Mouse (Mus musculus): ENCODE measurements around the gene Als2cr12.
A peak's percentile ranks its signal among the peaks of the same experiment; 100 is the strongest.
"Not testable (repeated sequence)": the region's sequence is repeated elsewhere in the genome, so short reads cannot be mapped to it uniquely, and the experiment has no call there.

Gene Als2cr12

DNA sequence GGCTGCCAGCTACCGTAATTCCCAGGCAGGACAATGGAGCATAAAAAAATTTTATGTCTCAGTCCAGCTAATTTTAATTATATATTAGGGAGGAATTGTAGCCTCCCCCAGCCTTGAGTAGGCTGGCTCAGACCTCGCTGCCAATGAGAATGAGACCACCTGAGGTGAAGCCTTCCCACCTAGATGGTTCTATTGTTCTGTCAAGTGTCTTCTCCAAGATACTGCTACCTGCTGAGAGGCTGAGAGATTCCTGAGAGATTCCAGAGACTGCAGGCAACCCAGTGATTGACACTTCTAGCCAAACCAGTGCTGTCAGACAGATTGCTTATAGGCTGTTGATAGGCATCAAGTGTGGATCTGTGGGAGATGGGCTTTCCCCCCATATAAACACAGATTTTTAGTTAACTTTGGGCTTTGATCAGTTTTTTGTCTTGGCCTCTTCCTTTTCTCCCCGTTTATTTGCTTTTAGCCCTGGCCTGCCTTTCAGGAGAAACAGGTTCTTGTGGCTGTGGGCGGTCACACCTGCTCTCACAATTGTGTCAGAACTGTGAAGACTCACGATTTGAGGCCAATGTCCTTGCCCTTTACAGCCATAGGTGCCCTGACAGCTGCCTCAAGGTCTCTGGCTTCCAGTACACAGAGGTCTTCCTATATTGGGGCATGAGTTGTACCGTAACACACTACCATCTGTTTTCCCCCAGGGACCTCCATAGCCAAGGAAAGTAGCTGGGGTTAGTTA is 5.6 kb downstream of the Als2cr12 start:
- DNase-seq (ENCODE audit: low spot score) = no peak

DNA sequence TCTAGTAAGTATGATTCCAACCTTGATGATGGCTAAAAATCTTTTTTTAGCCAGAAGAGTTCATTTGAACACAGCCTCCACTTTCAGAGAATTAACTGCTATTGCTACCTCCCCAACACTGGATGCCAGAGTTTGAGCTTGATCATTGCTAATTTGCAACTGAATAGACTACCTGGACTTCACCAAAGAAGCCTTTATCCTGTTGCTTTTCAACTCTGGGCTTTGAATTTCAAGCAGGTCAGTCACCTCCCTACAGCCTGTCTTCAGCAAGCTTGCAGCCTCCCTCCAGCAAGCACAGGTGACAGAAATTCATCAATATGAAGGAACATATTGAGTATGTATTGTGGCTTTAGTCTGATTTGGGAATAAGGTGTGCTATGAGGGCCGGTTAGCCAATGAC is 6.4 kb downstream of the Als2cr12 start:
- no peak for DNase-seq (ENCODE audit: low spot score)

DNA sequence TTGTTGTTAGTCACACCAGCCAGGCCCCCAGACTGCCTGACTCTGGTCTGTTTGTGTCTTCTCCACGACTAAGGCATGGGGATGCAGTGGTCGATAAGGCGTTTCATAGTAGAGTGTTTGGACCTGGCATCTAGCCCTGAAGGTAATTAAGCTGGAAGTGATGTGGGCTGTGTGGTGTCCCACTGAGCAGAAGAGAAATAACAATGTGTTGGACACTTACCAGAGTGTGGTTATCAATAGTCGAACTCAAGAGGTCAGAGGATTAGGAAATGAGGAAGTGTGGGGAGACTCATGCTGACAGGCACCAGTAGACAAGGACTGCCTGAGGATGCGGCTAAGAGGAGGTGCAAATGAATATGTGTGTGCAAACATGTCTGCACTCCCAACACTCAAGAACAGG is 17.4 kb downstream of the Als2cr12 start:
- not testable (repeated sequence) for DNase-seq (ENCODE audit: low spot score)

DNA sequence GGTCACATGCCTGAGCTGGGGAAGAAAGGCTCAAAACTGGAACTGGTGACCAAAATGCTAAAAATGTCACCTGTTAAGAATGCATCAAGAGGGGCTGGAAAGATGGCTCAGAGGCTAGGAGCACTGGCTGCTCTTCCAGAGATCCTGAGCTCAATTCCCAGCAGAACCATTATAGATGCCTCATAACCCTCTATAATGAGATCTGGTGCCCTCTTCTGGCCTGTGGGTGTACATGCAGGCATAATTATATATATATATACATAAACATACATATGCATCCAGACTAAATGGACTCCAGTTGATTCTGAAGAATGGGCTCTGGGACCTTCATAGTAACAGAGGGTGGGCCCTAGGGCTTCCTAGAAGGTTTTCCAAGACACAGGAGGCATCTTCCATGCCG is 18.2 kb downstream of the Als2cr12 start:
- no peak for DNase-seq (ENCODE audit: low spot score)

DNA sequence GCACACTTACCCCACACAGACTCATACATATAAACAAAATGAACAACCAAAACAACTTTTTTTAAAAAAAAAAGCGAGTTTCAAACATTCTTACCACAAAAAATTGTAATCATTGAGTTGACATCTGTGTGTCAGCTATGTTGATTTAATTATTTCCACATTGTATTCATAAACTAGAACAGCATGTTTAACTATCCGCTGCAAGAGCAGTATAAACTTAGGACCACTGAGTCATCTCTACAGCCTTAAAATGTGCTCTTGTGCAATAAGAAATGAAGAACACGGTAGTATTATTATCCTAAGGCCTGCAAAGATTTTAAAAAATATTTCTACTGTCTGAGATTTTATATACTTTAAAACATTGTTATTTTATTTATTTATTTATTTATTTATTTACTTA is 20.8 kb downstream of the Als2cr12 start:
- DNase-seq (ENCODE audit: low spot score) = no peak

DNA sequence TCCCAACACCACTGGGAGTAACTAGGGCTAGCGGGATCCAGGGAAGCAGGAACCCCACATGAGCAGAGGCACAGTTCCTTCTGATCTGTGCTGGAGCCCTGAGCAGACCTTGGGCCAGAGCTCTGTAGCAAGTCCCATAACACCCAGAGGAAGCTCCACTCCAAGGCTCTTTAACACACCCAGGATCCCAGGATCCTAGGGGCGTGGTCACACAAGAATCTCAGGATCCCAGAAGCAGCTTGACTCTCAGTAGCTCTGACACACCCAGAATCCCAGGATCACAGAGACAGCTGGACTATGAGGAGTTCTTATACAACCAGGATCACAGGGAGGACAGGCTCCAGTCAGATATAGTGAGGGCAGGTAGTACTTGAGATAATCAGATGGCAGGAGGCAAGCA is 23.7 kb downstream of the Als2cr12 start:
- DNase-seq (ENCODE audit: low spot score) = no peak

DNA sequence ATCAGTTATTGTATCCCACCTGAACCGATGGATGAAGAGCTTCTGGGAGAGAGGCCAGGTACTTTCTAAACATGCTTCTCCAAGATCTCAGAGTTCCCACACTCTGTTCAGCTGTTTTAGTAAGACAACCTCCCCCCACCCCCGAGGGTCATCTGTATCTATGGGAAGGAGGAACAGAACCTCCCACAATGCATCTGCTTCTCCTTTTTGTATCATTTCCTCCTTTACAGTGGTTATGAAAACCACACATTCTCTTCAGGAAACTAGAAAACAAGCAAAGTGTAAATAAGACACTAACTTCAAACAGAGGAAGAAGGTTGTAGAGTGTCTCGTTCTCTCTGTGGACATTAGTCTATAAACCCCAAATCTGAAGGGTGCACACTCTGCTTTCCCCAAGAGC is 26.2 kb downstream of the Als2cr12 start:
- DNase-seq (ENCODE audit: low spot score) = not testable (repeated sequence)

DNA sequence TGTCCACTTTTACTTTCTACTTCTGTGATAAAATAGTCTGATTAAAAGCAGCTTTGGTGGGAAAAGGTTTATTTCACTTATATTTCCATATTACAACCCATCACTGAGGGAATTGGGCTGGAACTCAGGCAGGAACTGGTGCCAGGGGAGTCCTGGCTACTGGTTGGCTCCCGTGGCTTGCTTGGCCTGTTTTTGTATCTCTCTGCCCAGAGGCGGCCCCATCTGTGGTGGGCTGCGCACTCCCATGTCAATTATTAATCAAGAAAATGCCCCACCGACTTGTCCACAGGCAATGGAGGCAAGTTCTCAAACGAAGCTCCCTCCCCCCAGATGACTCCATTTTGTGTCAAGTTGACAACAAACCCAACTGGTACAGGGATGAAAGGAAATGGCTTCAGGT is 27.6 kb downstream of the Als2cr12 start:
- no peak for DNase-seq (ENCODE audit: low spot score)

DNA sequence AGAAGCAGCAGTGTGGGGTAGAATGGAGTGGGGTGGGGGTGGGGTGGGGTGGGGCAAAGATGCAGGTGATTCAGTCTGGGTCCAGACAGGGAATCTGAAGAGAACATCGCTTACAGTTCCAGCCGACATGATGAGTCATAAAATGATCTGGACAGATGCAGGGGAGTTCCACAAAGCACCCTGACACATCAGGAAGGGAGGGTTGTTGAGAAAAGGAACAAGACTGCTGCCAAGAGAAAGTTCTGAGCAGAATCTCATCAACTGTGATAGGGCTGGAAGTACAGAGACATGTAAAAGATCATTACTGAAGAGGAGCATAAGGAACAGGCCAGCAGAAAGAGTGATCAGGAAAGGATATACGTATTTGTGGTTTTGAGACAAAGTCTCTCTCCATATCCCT is 32.4 kb downstream of the Als2cr12 start:
- DNase-seq (ENCODE audit: low spot score) = not testable (repeated sequence)

DNA sequence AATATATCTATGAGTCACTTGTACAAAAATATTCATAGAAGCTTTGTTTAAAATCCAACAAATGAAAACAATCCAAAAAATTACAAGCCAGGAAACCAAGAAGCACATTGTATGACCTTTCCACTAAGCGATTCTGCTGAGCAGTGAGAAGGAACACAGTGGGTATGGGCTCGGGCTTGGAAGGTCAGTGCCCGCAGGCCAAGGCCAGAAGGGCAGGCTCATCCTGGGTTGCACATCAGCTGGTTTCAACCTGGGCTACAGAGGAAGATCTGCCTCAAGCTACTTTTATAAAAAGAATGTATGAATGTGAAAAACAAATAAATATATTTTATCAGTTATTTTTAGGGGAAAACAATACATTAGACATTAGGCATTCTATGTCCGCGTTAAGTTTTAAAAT is 33.1 kb downstream of the Als2cr12 start:
- not testable (repeated sequence) for DNase-seq (ENCODE audit: low spot score)

DNA sequence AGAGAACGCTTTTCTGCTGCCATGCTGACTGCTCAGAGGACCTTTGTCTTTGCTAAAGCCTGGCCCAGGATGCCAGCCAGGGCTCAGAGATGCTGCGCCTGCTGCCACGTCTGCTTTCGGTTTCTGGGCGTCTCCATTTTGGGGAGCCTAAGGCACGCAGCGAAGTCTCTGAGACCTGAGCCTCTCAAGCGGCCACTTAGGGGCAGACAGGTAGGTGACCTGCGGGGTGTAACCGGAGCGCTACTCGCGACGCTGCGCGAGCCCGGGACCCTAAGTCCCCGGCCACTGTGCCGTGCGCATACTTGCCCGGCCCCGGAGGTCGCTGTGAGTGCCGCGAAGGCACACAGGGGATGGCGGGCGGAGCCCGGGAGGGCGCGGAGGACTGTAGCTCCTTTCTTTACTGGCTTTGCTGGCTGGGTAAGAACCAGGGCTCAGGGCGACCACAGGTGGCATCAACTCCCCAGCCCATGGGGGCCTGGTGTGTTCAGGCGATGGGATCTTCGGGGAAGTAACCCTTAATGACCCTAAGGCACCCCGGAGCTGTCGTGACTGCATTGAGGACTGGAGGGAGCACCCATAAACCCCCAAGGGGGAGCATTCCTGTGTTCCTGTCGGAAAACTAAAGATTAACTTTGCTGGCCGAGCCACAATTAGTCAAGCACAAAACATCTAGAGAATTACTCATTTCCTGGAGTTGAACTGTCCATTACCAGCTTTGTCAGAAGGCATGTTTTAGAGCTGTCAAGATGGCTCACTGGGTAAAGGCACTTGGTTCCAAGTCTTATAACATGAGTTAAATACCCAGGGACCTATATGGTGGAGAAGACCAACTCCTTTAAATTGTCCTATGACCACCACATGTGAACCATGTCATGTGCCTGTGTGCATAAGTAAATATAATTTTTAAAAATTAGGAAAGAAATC is 43.0 kb downstream of the Als2cr12 start:
- peak; percentile 39 for DNase-seq (ENCODE audit: low spot score)

DNA sequence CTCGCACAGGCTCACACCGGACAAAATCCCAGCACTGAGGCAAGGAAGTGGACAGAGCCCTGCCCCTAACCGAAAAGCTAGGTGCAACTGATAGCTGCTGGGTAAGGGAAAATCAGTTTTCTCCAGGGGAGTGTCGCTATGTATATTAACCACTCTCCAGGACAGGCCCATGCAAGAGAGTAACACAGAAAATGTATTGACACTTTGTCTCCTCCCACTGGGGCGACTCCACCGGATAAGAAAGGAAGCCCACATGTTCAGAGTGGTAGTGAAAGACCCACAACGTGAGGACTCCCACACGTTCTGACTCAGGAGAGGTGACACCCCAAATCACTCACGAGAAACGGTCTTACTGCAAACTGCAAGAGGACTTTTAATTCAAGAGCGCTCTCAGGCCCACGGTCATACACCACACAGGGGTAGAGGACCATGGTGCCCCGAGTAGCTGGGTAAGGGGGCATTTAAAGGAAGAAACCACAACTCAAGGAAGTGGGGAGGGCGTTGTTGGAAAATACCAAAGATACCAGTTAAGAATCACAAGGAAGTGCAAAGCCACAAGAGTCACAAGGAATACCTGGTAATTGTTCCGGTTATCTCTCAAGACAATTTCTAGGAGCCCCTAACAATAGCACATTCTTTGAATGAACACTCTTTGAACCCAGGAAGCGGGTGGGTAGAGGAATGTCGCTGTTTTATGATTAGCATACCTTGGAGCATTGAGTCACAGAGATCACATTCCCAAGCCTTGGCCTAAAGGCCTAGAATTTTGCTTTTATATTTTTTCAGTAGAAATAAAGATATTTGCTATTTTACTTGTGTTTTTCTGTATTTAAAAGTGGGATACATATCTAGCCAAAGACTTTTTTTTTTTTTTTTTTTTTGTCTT is 44.0 kb downstream of the Als2cr12 start:
- not testable (repeated sequence) for DNase-seq (ENCODE audit: low spot score)

DNA sequence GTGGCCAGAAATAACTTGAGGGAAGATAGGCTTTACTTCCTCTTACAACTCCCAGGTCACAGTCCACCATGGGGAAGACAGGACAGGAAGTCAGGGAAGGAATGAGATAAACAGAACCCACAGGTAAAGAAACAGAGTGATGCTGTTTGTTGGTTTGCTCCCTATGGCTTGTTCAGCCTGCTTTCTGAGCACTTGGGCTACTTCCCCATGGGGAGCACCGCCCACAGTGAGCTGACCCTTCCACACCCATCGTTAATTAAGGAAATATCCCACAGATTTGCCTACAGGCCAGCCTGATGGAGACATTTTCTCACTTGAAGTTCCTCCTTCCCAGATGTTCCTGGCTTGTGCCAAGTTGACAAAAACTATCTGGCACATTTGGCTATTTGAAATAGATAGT is 66.9 kb downstream of the Als2cr12 start:
- DNase-seq (ENCODE audit: low spot score) = not testable (repeated sequence)

DNA sequence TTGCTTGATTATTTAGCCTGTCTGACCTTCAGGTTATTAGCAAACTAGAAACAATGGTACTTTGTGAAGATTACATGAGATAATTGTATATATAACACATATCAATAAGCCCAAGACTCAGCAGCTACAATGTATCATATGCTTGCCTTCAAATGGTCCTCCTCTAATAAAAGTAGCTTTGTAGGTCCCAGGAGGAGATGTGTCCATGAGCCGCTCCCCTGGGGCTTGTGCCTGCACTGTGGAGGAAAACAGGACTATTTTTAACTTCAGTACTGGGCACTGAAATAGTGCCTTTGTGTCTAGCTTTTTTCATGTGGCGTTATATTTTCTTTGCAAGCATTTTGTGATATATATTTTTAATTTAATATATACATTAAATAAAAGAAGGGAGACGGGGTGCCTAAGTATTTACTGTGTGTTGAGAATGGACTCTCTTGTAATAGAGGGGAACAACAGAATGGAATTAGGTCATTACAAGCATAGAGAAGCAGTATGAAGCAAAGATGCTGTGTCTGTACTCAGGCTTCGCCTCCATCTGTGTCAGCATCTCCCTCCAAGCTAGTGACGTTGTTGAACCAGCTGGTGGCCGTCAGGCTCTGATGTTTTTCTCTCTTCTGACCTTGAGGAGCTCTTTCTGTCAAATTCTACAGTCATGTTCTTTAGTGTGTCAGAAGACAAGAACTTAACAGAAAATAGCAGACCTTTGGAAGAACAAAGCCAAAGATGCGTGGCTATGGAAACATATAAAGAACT is 73.6 kb downstream of the Als2cr12 start:
- peak; percentile 28 for DNase-seq (ENCODE audit: low spot score)

DNA sequence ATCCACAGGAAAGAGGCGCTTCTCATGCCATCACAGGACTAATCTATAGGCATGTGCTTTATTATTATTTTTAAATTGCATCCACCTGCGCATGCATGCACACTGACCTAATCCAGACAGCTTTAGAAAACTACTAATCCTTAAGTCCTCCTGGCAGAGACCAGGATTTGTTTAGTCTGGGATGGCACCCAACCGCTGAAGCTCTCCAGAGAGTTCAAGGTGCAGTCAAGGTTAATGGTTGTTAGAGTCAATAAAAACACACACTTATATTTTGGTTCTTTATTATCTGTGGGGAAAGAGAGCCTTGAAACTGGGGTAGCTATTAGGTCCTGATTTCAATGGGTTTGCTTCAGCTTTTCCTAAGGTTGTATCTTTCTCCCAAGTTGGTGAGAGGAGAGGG is 74.5 kb downstream of the Als2cr12 start:
- peak; percentile 49 for DNase-seq (ENCODE audit: low spot score)

DNA sequence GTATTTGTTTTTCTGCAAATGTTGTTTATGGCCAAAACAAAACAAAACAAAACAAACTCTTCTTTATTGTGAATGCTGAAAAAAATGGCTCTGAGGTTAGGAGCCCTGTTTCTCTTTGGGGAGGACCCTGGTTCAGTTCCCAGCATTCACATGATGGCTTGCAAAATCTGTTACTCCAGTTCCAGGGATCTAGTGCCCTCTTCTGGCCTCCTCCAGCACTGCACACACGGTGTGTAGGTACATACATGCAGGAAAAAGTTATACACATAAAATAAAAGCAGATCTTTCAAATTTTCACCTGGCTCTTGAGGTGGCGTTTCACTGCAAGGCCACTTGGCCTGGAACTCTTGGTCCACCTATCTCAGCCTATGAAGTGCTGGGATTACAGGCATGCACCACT is 77.0 kb downstream of the Als2cr12 start:
- DNase-seq (ENCODE audit: low spot score) = no peak

DNA sequence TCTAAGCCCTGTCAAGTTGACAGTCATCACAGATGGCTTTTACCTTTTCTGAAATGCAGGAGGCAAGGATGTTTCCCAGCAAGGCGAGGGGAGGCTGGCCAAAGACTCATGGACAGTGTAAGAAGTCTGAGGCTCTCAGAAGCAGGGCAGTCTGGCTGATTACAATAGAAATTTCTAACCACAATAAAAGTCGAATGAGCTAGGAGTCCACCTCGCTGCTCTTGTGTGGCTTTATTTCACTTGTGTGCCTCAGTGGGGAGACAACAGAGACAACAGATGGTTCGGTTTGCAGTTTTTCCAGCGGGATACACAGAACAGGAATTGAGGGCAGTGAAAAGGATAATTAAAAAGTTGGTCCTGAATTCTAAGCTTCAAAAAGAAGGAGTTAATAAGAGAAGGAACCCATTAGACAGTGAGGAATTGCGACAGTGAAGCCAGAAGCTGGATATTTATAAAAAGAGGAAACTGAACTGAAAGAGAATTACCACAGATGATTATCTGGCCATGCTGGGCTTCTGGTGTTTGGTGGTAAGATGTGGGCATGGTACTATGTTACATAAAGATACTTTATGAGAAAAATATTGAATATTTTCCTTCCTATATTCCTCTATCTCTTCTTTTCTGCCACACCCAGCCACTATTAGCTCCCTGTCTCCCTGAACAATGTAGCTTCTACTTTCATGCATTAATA is 77.7 kb downstream of the Als2cr12 start:
- no peak for DNase-seq (ENCODE audit: low spot score)

DNA sequence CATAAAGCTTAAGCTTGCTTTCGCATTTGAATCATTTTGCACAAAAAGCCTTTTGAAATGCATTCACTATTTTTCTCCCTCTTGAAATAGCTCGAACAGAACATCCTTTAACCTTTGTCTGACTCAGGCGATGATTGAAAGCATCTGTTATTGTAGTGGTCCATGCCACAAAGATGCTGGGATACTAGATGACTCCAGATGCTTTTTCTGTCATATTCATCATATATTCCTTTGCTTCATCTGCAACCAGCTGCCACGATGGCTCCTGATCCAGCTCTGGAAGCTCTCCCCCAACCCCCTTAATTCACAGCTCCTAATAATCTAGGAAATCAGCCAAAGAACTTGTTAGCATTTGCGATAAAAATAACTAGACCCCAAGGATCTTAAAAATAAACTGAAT is 78.7 kb downstream of the Als2cr12 start:
- no peak for DNase-seq (ENCODE audit: low spot score)

DNA sequence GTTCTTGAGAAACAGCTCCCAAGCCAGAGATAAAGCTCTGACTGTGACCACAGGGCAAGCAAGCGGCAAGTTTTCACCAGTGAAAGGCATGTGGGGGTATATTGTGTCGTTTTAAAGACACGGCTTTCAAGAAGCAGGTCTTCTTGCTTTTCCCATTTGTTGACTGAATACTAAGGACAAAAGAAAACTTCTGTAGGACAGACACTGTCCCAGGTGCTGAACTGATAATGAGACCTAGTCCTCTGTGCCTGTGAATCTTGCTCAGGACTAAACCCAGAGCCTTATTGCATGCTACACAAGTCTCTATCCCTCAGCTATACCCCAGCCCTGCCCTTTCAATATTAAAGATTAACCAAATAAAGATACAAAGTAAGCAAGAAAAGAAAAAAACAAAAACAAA is 79.6 kb downstream of the Als2cr12 start:
- DNase-seq (ENCODE audit: low spot score) = no peak

DNA sequence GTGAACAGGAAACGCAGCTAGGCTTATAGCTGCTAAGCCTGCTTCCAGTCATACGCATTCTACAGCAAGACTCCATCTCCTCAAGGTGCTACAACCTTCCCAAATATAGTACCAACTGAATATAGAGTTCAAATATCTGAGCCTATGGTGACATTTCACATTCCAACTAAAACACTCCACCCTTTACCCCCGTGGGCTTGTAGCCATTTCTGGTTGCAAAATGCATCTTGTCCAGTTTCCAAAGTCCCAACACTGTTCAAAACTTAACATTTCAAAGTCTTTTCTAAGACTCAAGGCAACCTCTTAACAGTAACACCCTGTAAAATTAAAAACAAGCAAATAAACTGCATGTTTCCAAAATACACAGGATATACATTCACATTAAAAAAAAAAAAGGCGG is 80.6 kb downstream of the Als2cr12 start:
- DNase-seq (ENCODE audit: low spot score) = no peak

DNA sequence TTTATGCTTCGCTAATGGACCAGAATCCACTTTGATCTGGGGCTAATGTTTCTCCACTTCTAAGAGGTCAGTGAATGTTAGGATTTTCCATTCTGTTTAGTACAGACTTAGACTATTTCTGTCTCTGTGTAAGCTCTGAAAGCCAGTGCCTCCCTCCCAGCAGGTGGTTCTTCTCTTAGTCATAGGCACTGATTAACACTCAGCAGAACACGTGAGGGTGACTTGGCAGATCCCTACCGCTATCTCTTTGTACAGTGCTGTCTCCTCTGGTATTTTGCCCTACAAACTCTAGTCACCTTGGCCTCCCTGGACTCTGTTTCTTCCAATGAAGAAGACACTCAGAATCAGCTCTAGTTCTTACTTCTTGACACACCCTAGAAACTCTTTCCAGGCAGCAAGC is 81.4 kb downstream of the Als2cr12 start:
- peak; percentile 32 for DNase-seq (ENCODE audit: low spot score)
